Mouse (Mus musculus) CH12.LX (cell line): ENCODE data around the gene Ttll10. TPM values are rescaled to one million over a fixed set of nuclear protein-coding genes. Genes with fewer than 3 reads are reported as not detected.

Source experiments
- DNase-seq: peaks from one replicate; pipeline ENCODE4 v3.0.0-alpha.2; 2013; ENCODE audit errors: extremely low read depth
- H3K27ac ChIP-seq: 2 replicates; pipeline ENCODE4 v1.5.1; 2012; ENCODE audit warnings: low read depth, mild to moderate bottlenecking, control low read depth, moderate library complexity; ENCODE audit not compliant: insufficient read depth
- H3K27me3 ChIP-seq: replicated peaks from 2 replicates; pipeline ENCODE3; 2012; ENCODE audit warnings: inconsistent platforms
- H3K36me3 ChIP-seq, 2 experiments: replicated peaks in 1 of 2; 2 replicates each; pipeline versions ENCODE3 to v1.6.1; 2012; ENCODE audit warnings: inconsistent platforms in 1 of 2, low read length in 1 of 2, mild to moderate bottlenecking in 1 of 2, mixed read lengths in 1 of 2, moderate library complexity in 1 of 2; ENCODE audit not compliant: control insufficient read depth in 1 of 2, insufficient read depth in 1 of 2
- H3K4me1 ChIP-seq, 2 experiments: 2 replicates each; pipeline ENCODE4 v1.6.1; 2012; ENCODE audit warnings: inconsistent platforms in 1 of 2, moderate library complexity in 1 of 2; ENCODE audit not compliant: insufficient read depth in 2 of 2, control insufficient read depth in 1 of 2
- H3K4me2 ChIP-seq: 2 replicates; pipeline ENCODE4 v1.6.1; 2012; ENCODE audit warnings: low read depth, mild to moderate bottlenecking, control low read depth; ENCODE audit not compliant: poor library complexity, insufficient read depth, severe bottlenecking
- H3K4me3 ChIP-seq, 3 experiments: fragments of 150-350 bp in 1 of 3; sonication (generic) in 1 of 3; replicated peaks in 1 of 3; 2 replicates each; pipeline versions ENCODE3 to v1.5.1; 2011 to 2012; ENCODE audit warnings: low read depth in 2 of 3, low read length in 2 of 3, mild to moderate bottlenecking in 2 of 3, moderate library complexity in 2 of 3, control low read depth in 1 of 3, improper control_type of control experiment in 1 of 3, inconsistent platforms in 1 of 3, mixed read lengths in 1 of 3; ENCODE audit not compliant: poor library complexity in 1 of 3
- H3K79me2 ChIP-seq: replicated peaks from 2 replicates; pipeline ENCODE4 v1.6.1; 2012; ENCODE audit warnings: mild to moderate bottlenecking, moderate library complexity; ENCODE audit not compliant: control insufficient read depth, poor library complexity, insufficient read depth, severe bottlenecking; ENCODE audit errors: extremely low read depth
- H3K9ac ChIP-seq: 2 replicates; pipeline ENCODE4 v1.6.1; 2012; ENCODE audit warnings: low read depth, mild to moderate bottlenecking, control low read depth, moderate library complexity; ENCODE audit not compliant: insufficient read depth
- H3K9me3 ChIP-seq: replicated peaks from 2 replicates; pipeline ENCODE3; 2012; ENCODE audit warnings: low read length, inconsistent platforms, mixed read lengths
- CHD1 ChIP-seq: IDR thresholded peaks from 2 replicates; pipeline ENCODE4 v1.6.1; 2012; ENCODE audit warnings: low read depth, low read length, improper control_type of control experiment, inconsistent platforms
- CHD2 ChIP-seq: IDR thresholded peaks from 2 replicates; pipeline ENCODE4 v1.6.1; 2011; ENCODE audit warnings: low read length, improper control_type of control experiment
- CTCF ChIP-seq, 2 experiments: IDR thresholded peaks in 1 of 2; conservative IDR thresholded peaks in 1 of 2; 2 replicates each; pipeline ENCODE4 v1.5.1; 2011 to 2012; ENCODE audit warnings: low read depth in 2 of 2, low read length in 2 of 2, improper control_type of control experiment in 1 of 2, inconsistent platforms in 1 of 2, mild to moderate bottlenecking in 1 of 2, moderate library complexity in 1 of 2
- E2F4 ChIP-seq: IDR thresholded peaks from 2 replicates; pipeline ENCODE4 v1.6.1; 2011; ENCODE audit warnings: low read depth, low read length, improper control_type of control experiment; ENCODE audit not compliant: insufficient replicate concordance
- HCFC1 ChIP-seq: IDR thresholded peaks from 2 replicates; pipeline ENCODE4 v1.6.1; 2012; ENCODE audit warnings: low read depth, mild to moderate bottlenecking, inconsistent platforms, low read length, improper control_type of control experiment
- JUND ChIP-seq: conservative IDR thresholded peaks from 2 replicates; pipeline ENCODE4 v1.6.1; 2011; ENCODE audit warnings: low read depth, low read length, improper control_type of control experiment
- KAT2A ChIP-seq: IDR thresholded peaks from 2 replicates; pipeline ENCODE4 v1.6.1; 2012; ENCODE audit warnings: low read length, improper control_type of control experiment, inconsistent platforms; ENCODE audit not compliant: insufficient replicate concordance
- MAFK ChIP-seq: IDR thresholded peaks from 2 replicates; pipeline ENCODE4 v1.6.1; 2011; ENCODE audit warnings: low read length, improper control_type of control experiment; ENCODE audit not compliant: insufficient replicate concordance
- MAX ChIP-seq: IDR thresholded peaks from 2 replicates; pipeline ENCODE4 v1.6.1; 2011; ENCODE audit warnings: low read length, improper control_type of control experiment
- MEF2A ChIP-seq: IDR thresholded peaks from 2 replicates; pipeline ENCODE4 v1.6.1; 2014; ENCODE audit warnings: low read depth, mild to moderate bottlenecking, inconsistent platforms, low read length, improper control_type of control experiment, borderline replicate concordance
- NELFE ChIP-seq: IDR thresholded peaks from 2 replicates; pipeline ENCODE4 v1.6.1; 2011; ENCODE audit warnings: low read depth, low read length, improper control_type of control experiment
- NRF1 ChIP-seq: IDR thresholded peaks from 2 replicates; pipeline ENCODE4 v1.6.1; 2014; ENCODE audit warnings: low read depth, mild to moderate bottlenecking, inconsistent platforms, low read length, improper control_type of control experiment, moderate library complexity
- PAX5 ChIP-seq: IDR thresholded peaks from 2 replicates; pipeline ENCODE4 v1.6.1; 2012; ENCODE audit warnings: low read length, inconsistent platforms, mixed read lengths
- RCOR1 ChIP-seq: conservative IDR thresholded peaks from 2 replicates; pipeline ENCODE4 v1.6.1; 2012; ENCODE audit warnings: low read depth, mild to moderate bottlenecking, inconsistent platforms, low read length, improper control_type of control experiment
- SIN3A ChIP-seq: IDR thresholded peaks from 2 replicates; pipeline ENCODE4 v1.6.1; 2012; ENCODE audit warnings: low read length, improper control_type of control experiment, inconsistent platforms
- SMC3 ChIP-seq: IDR thresholded peaks from 2 replicates; pipeline ENCODE4 v1.6.1; 2011; ENCODE audit warnings: low read depth, low read length, improper control_type of control experiment
- TCF12 ChIP-seq: IDR thresholded peaks from 2 replicates; pipeline ENCODE4 v1.6.1; 2014; ENCODE audit warnings: low read depth, mild to moderate bottlenecking, inconsistent platforms, low read length, improper control_type of control experiment
- UBTF ChIP-seq: IDR thresholded peaks from 2 replicates; pipeline ENCODE4 v1.6.1; 2012; ENCODE audit warnings: low read depth, mild to moderate bottlenecking, inconsistent platforms, low read length, improper control_type of control experiment, moderate library complexity
- USF1 ChIP-seq: IDR thresholded peaks from 2 replicates; pipeline ENCODE4 v1.6.1; 2014; ENCODE audit warnings: low read depth, mild to moderate bottlenecking, inconsistent platforms, low read length, improper control_type of control experiment
- ZKSCAN1 ChIP-seq: IDR thresholded peaks from 2 replicates; pipeline ENCODE4 v1.6.1; 2012; ENCODE audit warnings: low read depth, inconsistent platforms, low read length, improper control_type of control experiment, borderline replicate concordance
- dilution Hi-C: fragments of 300-500 bp; cut with MboI; formaldehyde crosslinking; loops from 2 replicates; pipeline ENCODE4 v1.14.3; 2020; ENCODE audit warnings: low sequenced_read_pairs; ENCODE audit not compliant: extremely low pct_unique_long_range_greater_than_20kb, extremely low pct_ligation_motif_present
- in situ Hi-C: fragments of 300-500 bp; cut with MboI; formaldehyde crosslinking; loops from 3 replicates; pipeline ENCODE4 v1.14.3; 2019; ENCODE audit warnings: low sequenced_read_pairs, low pct_ligation_motif_present, low pct_unique_long_range_greater_than_20kb, mixed read lengths
- polyA plus RNA-seq: library from polyadenylated mRNA; unstranded; fragments of >175 nt; gene quantifications from 2 replicates; pipeline ENCODE4 v1.2.1, GENCODE M21; 2012; ENCODE audit warnings: low read depth; ENCODE audit not compliant: insufficient read length
- total RNA-seq, 2 experiments: library from RNA; depleted of rRNA; stranded (reverse); fragments of 300-350 nt in 1 of 2; fragments of >200 nt in 1 of 2; gene quantifications; 2 replicates each; pipeline ENCODE4 v1.2.3; 2012 to 2014

The Ttll10 gene
- total and polyA plus RNA-seq, 3 experiments: 0.04 TPM; not detected in 2

- H3K4me2 ChIP-seq: no peak overlapping the region
- peaks cover 15 to 60% of the 10 kb centered on the region in 2 experiments for H3K4me1 ChIP-seq
- TF ChIP-seq NELFE (no peak), CHD1 (no peak), MEF2A (no peak), CHD2 (no peak), USF1 (no peak)
- no peaks in the 10 kb centered on the region for H3K79me2 ChIP-seq
- H3K27me3 ChIP-seq: no peaks in the 10 kb centered on the region
- no peak overlapping the region for H3K27ac ChIP-seq
- no peak overlapping the region for H3K9ac ChIP-seq
- no peak overlapping the region for H3K4me3 ChIP-seq
- H3K36me3 ChIP-seq: peaks cover 0 to 23% of the 10 kb centered on the region in 2 experiments
- dilution Hi-C loops: no loop called here
- DNase-seq: no peak
- no peaks in the 10 kb centered on the region for H3K9me3 ChIP-seq
- in situ Hi-C loops: no loop called here
Measured at GRCm38 (mm10) chr4:156063861-156064509, 4.8 kb upstream of the Ttll10 start.

GRCm38 (mm10) chr4:156059713-156060112, 499 bp upstream of the Ttll10 start:
- DNase-seq: no peak
- H3K9ac ChIP-seq: no peak overlapping the region
- H3K4me2 ChIP-seq: no peak overlapping the region
- in situ Hi-C loops: no loop called here
- TF ChIP-seq USF1 (no peak), RCOR1 (no peak), TCF12 (no peak), SIN3A (no peak), HCFC1 (no peak), UBTF (no peak), NRF1 (no peak), PAX5 (no peak), CTCF (conservative IDR thresholded peaks at IDR 0.05 in 1 of 2, IDR thresholded peaks at IDR 0.05 in 1 of 2; ENCODE audit: low read depth in 2 of 2, low read length in 2 of 2) (no peak), NELFE (no peak), SMC3 (no peak), E2F4 (no peak), MAFK (no peak), ZKSCAN1 (no peak), MAX (no peak), JUND (no peak), KAT2A (no peak)
- H3K4me1 ChIP-seq: peaks cover 13 to 36% of the 10 kb centered on the region in 2 experiments
- no peak overlapping the region for H3K27ac ChIP-seq
- H3K36me3 ChIP-seq: peaks cover 0 to 13% of the 10 kb centered on the region in 2 experiments
- H3K27me3 ChIP-seq: no peaks in the 10 kb centered on the region
- dilution Hi-C loops: no loop called here
- no peak overlapping the region for H3K4me3 ChIP-seq
- no peaks in the 10 kb centered on the region for H3K79me2 ChIP-seq
- no peaks in the 10 kb centered on the region for H3K9me3 ChIP-seq
